Mouse (Mus musculus) lung, embryonic 16.5 days (tissue): ENCODE results near the gene Myl12a. TPM values are rescaled to one million over a fixed set of nuclear protein-coding genes. Genes with fewer than 3 reads are reported as not detected.

Source experiments
- ATAC-seq: fragments of 200-750 bp; cut with Nextera tagmentation; 2 replicates; pipeline ENCODE4 v1.8.0; 2017; ENCODE audit warnings: low read depth, mild to moderate bottlenecking, moderate library complexity
- H3K27ac ChIP-seq: fragments of 300-500 bp; sonication (generic); 2 replicates; pipeline ENCODE4 v1.5.1; 2014; ENCODE audit warnings: mild to moderate bottlenecking, control low read depth, low read length
- H3K27me3 ChIP-seq: fragments of 300-500 bp; sonication (generic); 2 replicates; pipeline ENCODE4 v1.6.1; 2014; ENCODE audit warnings: low read depth, low read length, mixed read lengths; ENCODE audit not compliant: control insufficient read depth, insufficient read depth
- H3K36me3 ChIP-seq: fragments of 300-500 bp; sonication (generic); 2 replicates; pipeline ENCODE4 v1.6.1; 2014; ENCODE audit warnings: low read length; ENCODE audit not compliant: control insufficient read depth, insufficient read depth
- H3K4me1 ChIP-seq: fragments of 300-500 bp; sonication (generic); replicated peaks from 2 replicates; pipeline ENCODE4 v1.6.1; 2014; ENCODE audit warnings: low read length, mixed read lengths; ENCODE audit not compliant: control insufficient read depth, insufficient read depth
- H3K4me2 ChIP-seq: fragments of 300-500 bp; sonication (generic); 2 replicates; pipeline ENCODE4 v1.6.1; 2014; ENCODE audit warnings: low read depth, low read length, control low read depth
- H3K4me3 ChIP-seq: fragments of 300-500 bp; sonication (generic); 2 replicates; pipeline ENCODE4 v1.5.1; 2014; ENCODE audit warnings: mild to moderate bottlenecking, low read length, control low read depth
- H3K9ac ChIP-seq: fragments of 300-500 bp; sonication (generic); 2 replicates; pipeline ENCODE4 v1.6.1; 2014; ENCODE audit warnings: low read length, control low read depth
- H3K9me3 ChIP-seq: fragments of 300-500 bp; sonication (generic); 2 replicates; pipeline ENCODE4 v1.6.1; 2016; ENCODE audit warnings: low read length; ENCODE audit not compliant: control insufficient read depth
- WGBS: fragments of 180-500 bp; shearing (Covaris S2); extraction: QIAGEN DNeasy Blood & Tissue Kit; methylation state at CpG from one replicate; pipeline ENCODE4 v1.1.7; 2014; 5-methylcytosine and 5-hydroxymethylcytosine counted together
- polyA plus RNA-seq: library from polyadenylated mRNA; unstranded; fragments of >200 nt; fragmentation: Nextera tagmentation; extraction: Ambion mirVana; gene quantifications from 2 replicates; pipeline ENCODE4 v1.2.1, GENCODE M21; 2015

Gene Myl12a
- polyA plus RNA-seq, 1 experiment from 2014 or later = 738 TPM

- no peak overlapping the region for H3K4me3 ChIP-seq
- H3K4me1 ChIP-seq = no peaks in the 10 kb centered on the region
- ATAC-seq = no peak
- no peak overlapping the region for H3K9ac ChIP-seq
- no peaks in the 10 kb centered on the region for H3K36me3 ChIP-seq
- WGBS = 84% methylated on average over 4 of the region's 4 CpGs
- no peak overlapping the region for H3K27ac ChIP-seq
- H3K9me3 ChIP-seq = no peaks in the 10 kb centered on the region
- no peaks in the 10 kb centered on the region for H3K27me3 ChIP-seq
- no peak overlapping the region for H3K4me2 ChIP-seq
Measured at GRCm38 (mm10) chr17:70943779-70944178, 58.9 kb downstream of the Myl12a start.

Other genes starting within 250 kb of the Myl12a start
- 63.1 and 69.4 TPM in 2 replicates for gene Tgif1, start 149.3 kb downstream of the Myl12a start, polyA plus RNA-seq
- gene Myom1, start 245 bp downstream of the Myl12a start, polyA plus RNA-seq = 11.4 and 13.2 TPM in 2 replicates
- gene Lpin2, start 179.7 kb upstream of the Myl12a start, polyA plus RNA-seq = 30.8 and 31.6 TPM in 2 replicates